In the genomic region with DNA sequence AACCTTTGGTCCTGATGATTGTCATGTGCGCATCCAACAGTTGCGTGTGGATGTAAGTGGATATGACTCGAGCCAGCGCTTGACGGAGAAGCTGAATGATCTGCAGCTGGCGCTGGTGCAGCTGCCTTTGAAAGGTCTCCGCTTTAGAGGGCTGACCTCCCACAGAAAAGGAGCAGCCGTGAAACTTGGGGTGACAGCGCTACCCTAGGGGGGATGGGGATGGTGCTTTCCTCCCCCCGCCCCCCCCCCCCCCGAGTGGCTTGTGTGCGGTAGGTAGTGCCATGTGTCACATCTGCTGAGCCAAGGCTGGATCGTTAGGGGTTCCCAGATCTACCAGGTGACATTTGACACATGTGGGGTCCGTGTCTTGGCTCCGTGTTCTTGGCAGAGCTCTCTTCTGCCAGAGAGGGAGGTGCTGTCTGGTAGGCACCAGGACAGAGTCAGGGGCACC, we compare ENCODE assay signal across 26 mouse cellular contexts.
DNase-seq lines count a peak whose midpoint lies in the region; ATAC-seq lines count a peak whose summit lies in the region.
"Had no signal": no experiment of that assay in that cellular context is flagged by ENCODE, and none has a peak within 500 bp of the region (broad histone marks: within the 10 kb centered on the region; RNA-seq: fewer than 3 reads in every experiment).

No protein-coding gene starts in this region.

- H3K9ac ChIP-seq in limb, embryonic 12.5 days (replicated peaks), result no peak overlapping the region
- H3K9ac ChIP-seq: forebrain, embryonic 15.5 days; heart, embryonic 15.5 days; hindbrain, embryonic 15.5 days; intestine, embryonic 15.5 days; liver, postnatal 0 days; midbrain, embryonic 12.5 days; neural tube, embryonic 15.5 days had no signal

- no peaks in the 10 kb centered on the region for H3K36me3 ChIP-seq in limb, embryonic 12.5 days
- H3K36me3 ChIP-seq: forebrain, embryonic 15.5 days; G1E; heart, embryonic 15.5 days; hindbrain, embryonic 15.5 days; intestine, embryonic 15.5 days; midbrain, embryonic 12.5 days; neural tube, embryonic 15.5 days had no signal

- peak; percentile 34 for DNase-seq in testis, postnatal 10 days (ENCODE audit: low spot score)
- no peak for DNase-seq in testis, postnatal 14 days (ENCODE audit: low spot score)
- peak; percentile 60 to 64 for DNase-seq in thymus, postnatal 10 days (ENCODE audit: low spot score in 2 of 2)
- DNase-seq in layer of hippocampus, adult 8-10 months (ENCODE audit: low spot score in 2 of 2), result no peak
- no peak for DNase-seq in right cerebral cortex, postnatal 10 days (ENCODE audit: low spot score in 2 of 2)
- DNase-seq in left cerebral cortex, postnatal 10 days (ENCODE audit: extremely low spot score in 1 of 2, low spot score in 2 of 2), result no peak
- DNase-seq: adrenal gland, adult 2 months; B cell, adult 2 months; cerebellum, adult 2 months; cerebellum, postnatal 25 days; gastrocnemius, postnatal 10 days; heart, adult 2 months; kidney, adult 9 months; kidney, postnatal 25 days; liver, postnatal 0 days; lung, postnatal 14 days had no signal

- intact Hi-C loops in left cerebral cortex, postnatal 10 days (cut with DNase I), result no loop called here

- H3K4me1 ChIP-seq in limb, embryonic 12.5 days (replicated peaks), result peaks cover 6% of the 10 kb centered on the region; the same call in 1 of the 2 replicates
- H3K4me1 ChIP-seq: forebrain, embryonic 15.5 days; heart, embryonic 15.5 days; hindbrain, embryonic 15.5 days; midbrain, embryonic 12.5 days; neural tube, embryonic 15.5 days had no signal

- no peak overlapping the region for H3K4me2 ChIP-seq in limb, embryonic 12.5 days
- H3K4me2 ChIP-seq: forebrain, embryonic 15.5 days; heart, embryonic 15.5 days; hindbrain, embryonic 15.5 days; intestine, embryonic 15.5 days; midbrain, embryonic 12.5 days; neural tube, embryonic 15.5 days had no signal

- H3K9me3 ChIP-seq in limb, embryonic 12.5 days, result no peaks in the 10 kb centered on the region
- H3K9me3 ChIP-seq: forebrain, embryonic 15.5 days; G1E; heart, embryonic 15.5 days; hindbrain, embryonic 15.5 days; intestine, embryonic 15.5 days; midbrain, embryonic 12.5 days; neural tube, embryonic 15.5 days had no signal

- no peaks in the 10 kb centered on the region for H3K27me3 ChIP-seq in limb, embryonic 12.5 days
- H3K27me3 ChIP-seq: forebrain, embryonic 15.5 days; heart, embryonic 15.5 days; hindbrain, embryonic 15.5 days; intestine, embryonic 15.5 days; midbrain, embryonic 12.5 days; neural tube, embryonic 15.5 days had no signal

- no peak overlapping the region for H3K27ac ChIP-seq in limb, embryonic 12.5 days
- H3K27ac ChIP-seq: forebrain, embryonic 15.5 days; heart, adult 2 months; heart, embryonic 15.5 days; hindbrain, embryonic 15.5 days; intestine, embryonic 15.5 days; layer of hippocampus, adult 2 months; midbrain, embryonic 12.5 days; neural tube, embryonic 15.5 days; stomach, postnatal 0 days had no signal

- H3K4me3 ChIP-seq in limb, embryonic 12.5 days (replicated peaks), result no peak overlapping the region
- H3K4me3 ChIP-seq: forebrain, embryonic 15.5 days; heart, adult 2 months; heart, embryonic 15.5 days; hindbrain, embryonic 15.5 days; intestine, embryonic 15.5 days; layer of hippocampus, adult 2 months; midbrain, embryonic 12.5 days; neural tube, embryonic 15.5 days had no signal

- 66% methylated on average over 15 of the region's 15 CpGs for WGBS in limb, embryonic 12.5 days

- ATAC-seq in limb, embryonic 12.5 days (ENCODE audit: insufficient number of reproducible peaks, insufficient read depth, low FRiP score, low TSS enrichment, low read depth), result peak; percentile 37; the same call in 1 of the 2 replicates
- ATAC-seq: forebrain, embryonic 15.5 days; intestine, embryonic 15.5 days; liver, postnatal 0 days had no signal

Comparison
In these comparisons a context has a peak if more than half of its experiments do, and no peak if none do; other contexts are left out.
1. DNase-seq: peak in testis, postnatal 10 days (single experiment) and thymus, postnatal 10 days (2 of 2); none in testis, postnatal 14 days (single experiment), layer of hippocampus, adult 8-10 months (0 of 2), right cerebral cortex, postnatal 10 days (0 of 2) and left cerebral cortex, postnatal 10 days (0 of 2).